ENCODE assay signal across 7 mouse cellular contexts in genomic region chr9:50616766-50617603, GRCm38 (mm10). TPM values are rescaled to one million over a fixed set of nuclear protein-coding genes. Genes with fewer than 3 reads are reported as not detected.
DNase-seq lines count a peak whose midpoint lies in the region; ATAC-seq and TF ChIP-seq lines count a peak whose summit lies in the region.

Gene Pih1d2 (plus strand): TSS chr9:50617321.
Gene Nkapd1 (minus strand): TSS chr9:50617464.

- peak within 1 kb of the TSS; percentile 98 for H3K4me3 ChIP-seq in embryonic facial prominence, embryonic 12.5 days
- peak within 1 kb of the TSS; percentile 88 for H3K4me3 ChIP-seq in kidney, adult 2 months (ENCODE audit: insufficient read depth, low read depth, low read length)
- H3K4me3 ChIP-seq in limb, embryonic 13.5 days, result peak within 1 kb of the TSS; percentile 100
- H3K4me3 ChIP-seq in midbrain, embryonic 16.5 days (ENCODE audit: low read depth, low read length), result peak within 1 kb of the TSS; percentile 99

- peak within 1 kb of the TSS; percentile 71 for H3K4me2 ChIP-seq in embryonic facial prominence, embryonic 12.5 days (replicated peaks)
- H3K4me2 ChIP-seq in limb, embryonic 13.5 days (replicated peaks), result peak within 1 kb of the TSS; percentile 88
- H3K4me2 ChIP-seq in midbrain, embryonic 16.5 days (ENCODE audit: low read length), result peak within 1 kb of the TSS; percentile 80

- DNase-seq in adrenal gland, postnatal 25 days, result peak; percentile 81
- peak; percentile 93 to 95 for DNase-seq in heart, adult 18-20 months
- DNase-seq in kidney, adult 2 months, result peak; percentile 95
- DNase-seq in spleen, postnatal 10 days (ENCODE audit: low spot score in 2 of 2), result peak; percentile 88 to 90

- WGBS in embryonic facial prominence, embryonic 12.5 days, result under 1% methylated on average over 68 of the region's 81 CpGs
- WGBS in kidney, adult 2 months, result under 1% methylated on average over 79 of the region's 81 CpGs
- under 1% methylated on average over 79 of the region's 81 CpGs for WGBS in limb, embryonic 13.5 days
- WGBS in midbrain, embryonic 16.5 days, result under 1% methylated on average over 77 of the region's 81 CpGs

- H3K9ac ChIP-seq in embryonic facial prominence, embryonic 12.5 days, result peak within 1 kb of the TSS; percentile 98
- H3K9ac ChIP-seq in limb, embryonic 13.5 days, result peak within 1 kb of the TSS; percentile 97
- H3K9ac ChIP-seq in midbrain, embryonic 16.5 days (ENCODE audit: low read depth, low read length), result peak within 1 kb of the TSS; percentile 94

- no peak for TF ChIP-seq POLR2A in kidney, adult 2 months (IDR thresholded peaks at IDR 0.05; ENCODE audit: low read depth, low read length)

- ATAC-seq in embryonic facial prominence, embryonic 12.5 days (ENCODE audit: insufficient number of reproducible peaks, insufficient read depth, low FRiP score, low TSS enrichment), result peak; percentile 89
- peak; percentile 93 for ATAC-seq in limb, embryonic 13.5 days (ENCODE audit: low FRiP score, low read depth)
- ATAC-seq in midbrain, embryonic 16.5 days, result peak; percentile 95

- H3K27ac ChIP-seq in embryonic facial prominence, embryonic 12.5 days, result peak within 1 kb of the TSS; percentile 91
- peak within 1 kb of the TSS; percentile 73 for H3K27ac ChIP-seq in kidney, adult 2 months (ENCODE audit: insufficient read depth, low read depth, low read length)
- peak within 1 kb of the TSS; percentile 94 for H3K27ac ChIP-seq in limb, embryonic 13.5 days
- peak within 1 kb of the TSS; percentile 94 for H3K27ac ChIP-seq in midbrain, embryonic 16.5 days (ENCODE audit: low read length)

- no peaks in the 10 kb centered on the region for H3K27me3 ChIP-seq in embryonic facial prominence, embryonic 12.5 days
- H3K27me3 ChIP-seq in kidney, adult 2 months (replicated peaks; ENCODE audit: control insufficient read depth, insufficient read depth, low read length), result no peaks in the 10 kb centered on the region
- H3K27me3 ChIP-seq in limb, embryonic 13.5 days, result no peaks in the 10 kb centered on the region
- no peaks in the 10 kb centered on the region for H3K27me3 ChIP-seq in midbrain, embryonic 16.5 days (ENCODE audit: control insufficient read depth, insufficient read depth, low read depth, low read length)

- peaks cover 29% of the 10 kb centered on the region for H3K36me3 ChIP-seq in embryonic facial prominence, embryonic 12.5 days
- no peaks in the 10 kb centered on the region; the same call in 1 of the 2 replicates for H3K36me3 ChIP-seq in kidney, adult 2 months (ENCODE audit: control insufficient read depth, insufficient read depth, low read length)
- peaks cover 31% of the 10 kb centered on the region for H3K36me3 ChIP-seq in limb, embryonic 13.5 days
- peaks cover 7% of the 10 kb centered on the region for H3K36me3 ChIP-seq in midbrain, embryonic 16.5 days (ENCODE audit: control insufficient read depth, insufficient read depth, low read length)

- peaks cover 8% of the 10 kb centered on the region; the same call in 1 of the 2 replicates for H3K4me1 ChIP-seq in embryonic facial prominence, embryonic 12.5 days
- H3K4me1 ChIP-seq in kidney, adult 2 months (ENCODE audit: control insufficient read depth, insufficient read depth, low read length), result peaks cover 5% of the 10 kb centered on the region; the same call in 1 of the 2 replicates
- peaks cover 8% of the 10 kb centered on the region for H3K4me1 ChIP-seq in limb, embryonic 13.5 days
- H3K4me1 ChIP-seq in midbrain, embryonic 16.5 days (ENCODE audit: control insufficient read depth, insufficient read depth, low read length), result peaks cover 18% of the 10 kb centered on the region

- TF ChIP-seq CTCF in kidney, adult 2 months (conservative IDR thresholded peaks at IDR 0.05; ENCODE audit: insufficient read depth, insufficient read length, low read depth, low read length), result no peak

- H3K9me3 ChIP-seq in embryonic facial prominence, embryonic 12.5 days, result no peaks in the 10 kb centered on the region
- no peaks in the 10 kb centered on the region for H3K9me3 ChIP-seq in limb, embryonic 13.5 days
- no peaks in the 10 kb centered on the region for H3K9me3 ChIP-seq in midbrain, embryonic 16.5 days (replicated peaks; ENCODE audit: control insufficient read depth, low read length, poor library complexity, severe bottlenecking)

RNA-seq across cellular contexts. Expression of gene Pih1d2, which starts in this region (rescaled TPM):
- total RNA-seq in adrenal gland, postnatal 25 days (2021), result 2.2 and 5.4 TPM in 2 replicates
- polyA plus RNA-seq in embryonic facial prominence, embryonic 12.5 days (2016; fragmentation: Nextera tagmentation; extraction: Ambion mirVana), result 4.4 and 4.8 TPM in 2 replicates
- under 1 TPM; 0.20 to 0.95 TPM for total RNA-seq in heart, adult 18-20 months (2021)
- polyA plus RNA-seq in kidney, adult 2 months (2012; rRNA removed), result 2.1 and 2.7 TPM in 2 replicates
- 3.7 and 3.8 TPM in 2 replicates for polyA plus RNA-seq in limb, embryonic 13.5 days (2015; fragmentation: Nextera tagmentation; extraction: Ambion mirVana)
- 5.7 and 5.9 TPM in 2 replicates for polyA plus RNA-seq in midbrain, embryonic 16.5 days (2015; fragmentation: Nextera tagmentation; extraction: Ambion mirVana)

RNA-seq across cellular contexts. Expression of gene Nkapd1, which starts in this region (rescaled TPM):
- 25.1 and 28.6 TPM in 2 replicates for total RNA-seq in adrenal gland, postnatal 25 days (2021)
- 28.5 and 31.4 TPM in 2 replicates for polyA plus RNA-seq in embryonic facial prominence, embryonic 12.5 days (2016; fragmentation: Nextera tagmentation; extraction: Ambion mirVana)
- 10 to 100 TPM; 11.6 to 14.2 TPM for total RNA-seq in heart, adult 18-20 months (2021)
- 4.1 and 5.1 TPM in 2 replicates for polyA plus RNA-seq in kidney, adult 2 months (2012; rRNA removed)
- 24.5 and 26.9 TPM in 2 replicates for polyA plus RNA-seq in limb, embryonic 13.5 days (2015; fragmentation: Nextera tagmentation; extraction: Ambion mirVana)
- polyA plus RNA-seq in midbrain, embryonic 16.5 days (2015; fragmentation: Nextera tagmentation; extraction: Ambion mirVana), result 16.4 and 19.8 TPM in 2 replicates

Comparison
In these comparisons a context has a peak if more than half of its experiments do, and no peak if none do; other contexts are left out.
1. Peak in every context shown above with its lines: DNase-seq, ATAC-seq, H3K4me3 ChIP-seq and H3K27ac ChIP-seq.